Mouse (Mus musculus) liver, postnatal 0 days (tissue): Measurements from ENCODE around the gene Rpap2.

Experiments used
- CTCF ChIP-seq: sonication (generic); IDR thresholded peaks from 2 replicates; pipeline ENCODE4 v1.5.1; 2016; ENCODE audit warnings: antibody characterized with exemption, low read depth
- EP300 ChIP-seq: IDR thresholded peaks from 2 replicates; pipeline ENCODE4 v1.6.1; 2016; ENCODE audit warnings: antibody characterized with exemption, low read depth, mild to moderate bottlenecking

DNA sequence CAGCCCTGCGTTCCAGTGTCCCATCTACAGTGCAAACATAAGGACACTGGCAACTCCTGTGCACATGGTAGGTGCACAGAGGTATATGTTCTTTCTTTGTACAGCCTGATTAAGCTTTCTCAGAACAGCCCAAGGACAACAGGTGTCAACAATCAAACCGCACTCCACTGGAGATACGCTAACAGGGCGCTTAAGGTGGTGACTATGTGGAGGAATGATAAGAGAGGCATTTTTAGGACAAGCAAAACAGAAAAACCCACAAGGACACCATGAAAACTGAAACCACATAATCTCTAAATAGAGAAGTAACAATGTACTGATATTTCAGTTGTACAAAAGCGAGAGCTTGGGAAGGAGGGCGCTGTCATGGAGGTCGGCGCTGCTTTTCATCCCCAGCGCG is 103.7 kb downstream of the Rpap2 start:
- TF ChIP-seq EP300 (peak; percentile 32; the same call in 1 of the 2 replicates), CTCF (no peak)
